Comparison of ENCODE assay signal across 9 mouse cellular contexts in genomic region chr10:42055224-42056165, GRCm38 (mm10). TPM values are rescaled to one million over a fixed set of nuclear protein-coding genes. Genes with fewer than 3 reads are reported as not detected.
DNase-seq lines count a peak whose midpoint lies in the region; ATAC-seq and TF ChIP-seq lines count a peak whose summit lies in the region.
"Had no signal": no experiment of that assay in that cellular context is flagged by ENCODE, and none has a peak within 500 bp of the region (broad histone marks: within the 10 kb centered on the region; RNA-seq: fewer than 3 reads in every experiment).

No protein-coding gene starts in this region.

- H3K36me3 ChIP-seq in lung, embryonic 15.5 days = no peaks in the 10 kb centered on the region
- H3K36me3 ChIP-seq in forebrain, embryonic 11.5 days (ENCODE audit: control insufficient read depth, insufficient read depth, low read length) = no peaks in the 10 kb centered on the region
- H3K36me3 ChIP-seq in liver, embryonic 11.5 days (ENCODE audit: control insufficient read depth, insufficient read depth, low read length) = no peaks in the 10 kb centered on the region
- H3K36me3 ChIP-seq in stomach, postnatal 0 days (ENCODE audit: control insufficient read depth, insufficient read depth, low read length) = no peaks in the 10 kb centered on the region

- TF ChIP-seq EP300 in stomach, postnatal 0 days (optimal IDR thresholded peaks at IDR 0.05) = no peak

- no peak overlapping the region for H3K27ac ChIP-seq in lung, embryonic 15.5 days
- H3K27ac ChIP-seq in forebrain, embryonic 11.5 days (ENCODE audit: low read depth, low read length) = no peak overlapping the region
- H3K27ac ChIP-seq in liver, embryonic 11.5 days (ENCODE audit: low read depth, low read length) = peak overlapping the region; percentile 90
- H3K27ac ChIP-seq in stomach, postnatal 0 days (replicated peaks) = no peak overlapping the region
- no peak overlapping the region for H3K27ac ChIP-seq in left cerebral cortex, adult 2 months

- no peak for DNase-seq in lung, adult 18-20 months
- DNase-seq in forebrain, embryonic 11.5 days (ENCODE audit: low spot score) = no peak
- DNase-seq in liver, embryonic 11.5 days (ENCODE audit: low spot score) = peak; percentile 40
- no peak for DNase-seq in stomach, postnatal 0 days (ENCODE audit: low spot score)
- no peak for DNase-seq in frontal cortex, postnatal 36 days (ENCODE audit: low spot score in 2 of 2)
- no peak for DNase-seq in right cerebral cortex, postnatal 25 days
- DNase-seq in left cerebral cortex, adult 2 months (ENCODE audit: extremely low spot score in 1 of 2, low spot score in 2 of 2) = no peak
- DNase-seq: heart, postnatal 36 days had no signal

- TF ChIP-seq CTCF in stomach, postnatal 0 days (IDR thresholded peaks at IDR 0.05; ENCODE audit: low read depth) = no peak
- no peak for TF ChIP-seq CTCF in left cerebral cortex, adult 2 months (IDR thresholded peaks at IDR 0.05)

- peaks cover 22% of the 10 kb centered on the region for H3K4me1 ChIP-seq in lung, embryonic 15.5 days
- H3K4me1 ChIP-seq in forebrain, embryonic 11.5 days (replicated peaks; ENCODE audit: control insufficient read depth, insufficient read depth, low read length) = no peaks in the 10 kb centered on the region
- H3K4me1 ChIP-seq in liver, embryonic 11.5 days (replicated peaks; ENCODE audit: control insufficient read depth, insufficient read depth, low read length) = peaks cover 39% of the 10 kb centered on the region
- H3K4me1 ChIP-seq in stomach, postnatal 0 days (replicated peaks; ENCODE audit: control insufficient read depth, insufficient read depth) = no peaks in the 10 kb centered on the region

- no peak overlapping the region for H3K9ac ChIP-seq in lung, embryonic 15.5 days
- H3K9ac ChIP-seq in forebrain, embryonic 11.5 days (ENCODE audit: low read length) = no peak overlapping the region
- H3K9ac ChIP-seq in liver, embryonic 11.5 days (ENCODE audit: low read depth, low read length) = no peak overlapping the region; the same call in 1 of the 2 replicates
- no peak overlapping the region for H3K9ac ChIP-seq in stomach, postnatal 0 days (ENCODE audit: low read length)

- intact Hi-C loops in left cerebral cortex, adult 2 months (cut with DNase I) = no loop called here

- WGBS in lung, embryonic 15.5 days = 54% methylated on average over 29 of the region's 29 CpGs
- WGBS in forebrain, embryonic 11.5 days = 70% methylated on average over 28 of the region's 29 CpGs
- 36% methylated on average over 29 of the region's 29 CpGs for WGBS in liver, embryonic 11.5 days
- WGBS in stomach, postnatal 0 days = 53% methylated on average over 28 of the region's 29 CpGs

- 0 out of 2 replicates have a peak overlapping the region, but pooled peaks have one; percentile 35 for H3K4me2 ChIP-seq in lung, embryonic 15.5 days
- H3K4me2 ChIP-seq in forebrain, embryonic 11.5 days (ENCODE audit: low read depth, low read length, severe bottlenecking) = no peak overlapping the region
- peak overlapping the region; percentile 63 for H3K4me2 ChIP-seq in liver, embryonic 11.5 days
- H3K4me2 ChIP-seq in stomach, postnatal 0 days (replicated peaks; ENCODE audit: low read depth) = peak overlapping the region; percentile 11; the same call in 1 of the 2 replicates

- no peak for ATAC-seq in lung, embryonic 15.5 days (ENCODE audit: borderline replicate concordance, extremely low read depth, low FRiP score, low TSS enrichment)
- peak; percentile 71; the same call in 1 of the 2 replicates for ATAC-seq in forebrain, embryonic 11.5 days (replicated peaks; ENCODE audit: low FRiP score)
- ATAC-seq in liver, embryonic 11.5 days (replicated peaks; ENCODE audit: low FRiP score) = peak; percentile 91
- ATAC-seq in stomach, postnatal 0 days (ENCODE audit: low FRiP score, low TSS enrichment) = peak; percentile 90

- no peak overlapping the region for H3K4me3 ChIP-seq in lung, embryonic 15.5 days
- no peak overlapping the region for H3K4me3 ChIP-seq in forebrain, embryonic 11.5 days (ENCODE audit: low read depth, low read length)
- H3K4me3 ChIP-seq in liver, embryonic 11.5 days (ENCODE audit: low read depth, low read length) = no peak overlapping the region
- H3K4me3 ChIP-seq in stomach, postnatal 0 days (ENCODE audit: low read depth, low read length) = no peak overlapping the region
- no peak overlapping the region for H3K4me3 ChIP-seq in left cerebral cortex, adult 2 months

- no peaks in the 10 kb centered on the region for H3K27me3 ChIP-seq in lung, embryonic 15.5 days
- no peaks in the 10 kb centered on the region for H3K27me3 ChIP-seq in forebrain, embryonic 11.5 days (ENCODE audit: control insufficient read depth, insufficient read depth, low read length)
- H3K27me3 ChIP-seq in liver, embryonic 11.5 days (replicated peaks; ENCODE audit: control insufficient read depth, insufficient read depth, low read length) = no peaks in the 10 kb centered on the region
- H3K27me3 ChIP-seq in stomach, postnatal 0 days (ENCODE audit: control insufficient read depth, insufficient read depth, low read length) = no peaks in the 10 kb centered on the region

- no peaks in the 10 kb centered on the region for H3K9me3 ChIP-seq in lung, embryonic 15.5 days
- no peaks in the 10 kb centered on the region for H3K9me3 ChIP-seq in forebrain, embryonic 11.5 days (ENCODE audit: control insufficient read depth, low read length)
- no peaks in the 10 kb centered on the region for H3K9me3 ChIP-seq in liver, embryonic 11.5 days (ENCODE audit: control insufficient read depth, low read length)
- H3K9me3 ChIP-seq in stomach, postnatal 0 days (ENCODE audit: control insufficient read depth, low read length) = no peaks in the 10 kb centered on the region

RNA-seq across cellular contexts. Expression of gene Armc2, which starts 37.3 kb away (rescaled TPM):
- polyA plus RNA-seq in lung, embryonic 15.5 days (2015; fragmentation: Nextera tagmentation; extraction: Ambion mirVana) = 1.8 and 1.9 TPM in 2 replicates
- polyA plus RNA-seq in forebrain, embryonic 11.5 days (2014; fragmentation: Nextera tagmentation; extraction: Ambion mirVana) = 4.5 and 5.7 TPM in 2 replicates
- 0.39 and 1.0 TPM in 2 replicates for polyA plus RNA-seq in liver, embryonic 11.5 days (2014; fragmentation: Nextera tagmentation; extraction: Ambion mirVana)
- polyA plus RNA-seq in stomach, postnatal 0 days (2015; fragmentation: Nextera tagmentation; extraction: Ambion mirVana) = 1.5 and 1.8 TPM in 2 replicates
- total RNA-seq in left cerebral cortex, adult 2 months (2021) = 10 to 100 TPM; 12.6 to 14.1 TPM
